ENCODE assay signal across 8 mouse cellular contexts in genomic region chr3:97940511-97941204, GRCm38 (mm10). TPM values are rescaled to one million over a fixed set of nuclear protein-coding genes. Genes with fewer than 3 reads are reported as not detected.
DNase-seq lines count a peak whose midpoint lies in the region; ATAC-seq lines count a peak whose summit lies in the region.
"Had no signal": no experiment of that assay in that cellular context is flagged by ENCODE, and none has a peak within 500 bp of the region (broad histone marks: within the 10 kb centered on the region; RNA-seq: fewer than 3 reads in every experiment).

No protein-coding gene starts in this region.

- H3K9me3 ChIP-seq in embryonic facial prominence, embryonic 14.5 days (ENCODE audit: control insufficient read depth, low read length), result no peaks in the 10 kb centered on the region
- no peaks in the 10 kb centered on the region for H3K9me3 ChIP-seq in hindbrain, embryonic 10.5 days
- H3K9me3 ChIP-seq in neural tube, embryonic 12.5 days, result no peaks in the 10 kb centered on the region

- H3K9ac ChIP-seq in embryonic facial prominence, embryonic 14.5 days (ENCODE audit: low read depth, low read length), result peak overlapping the region; percentile 37; the same call in 1 of the 2 replicates
- 0 out of 2 replicates have a peak overlapping the region, but pooled peaks have one; percentile 29 for H3K9ac ChIP-seq in neural tube, embryonic 12.5 days

- H3K4me2 ChIP-seq in embryonic facial prominence, embryonic 14.5 days (ENCODE audit: low read depth, low read length), result no peak overlapping the region
- H3K4me2 ChIP-seq in neural tube, embryonic 12.5 days (replicated peaks), result 0 out of 2 replicates have a peak overlapping the region, but pooled peaks have one; percentile 22

- intact Hi-C loops in left cerebral cortex, postnatal 4 days (cut with DNase I), result loop anchor here (5.0 kb wide), 1 partner anchor 77 kb away; no protein-coding TSS in a partner anchor

- H3K4me1 ChIP-seq in embryonic facial prominence, embryonic 14.5 days (ENCODE audit: control insufficient read depth, insufficient read depth, low read length), result peaks cover 64% of the 10 kb centered on the region
- peaks cover 80% of the 10 kb centered on the region for H3K4me1 ChIP-seq in hindbrain, embryonic 10.5 days (replicated peaks)
- peaks cover 47% of the 10 kb centered on the region for H3K4me1 ChIP-seq in neural tube, embryonic 12.5 days

- 21% methylated on average over 9 of the region's 9 CpGs for WGBS in embryonic facial prominence, embryonic 14.5 days
- 13% methylated on average over 9 of the region's 9 CpGs for WGBS in hindbrain, embryonic 10.5 days
- 10% methylated on average over 9 of the region's 9 CpGs for WGBS in neural tube, embryonic 12.5 days

- no peak overlapping the region for H3K4me3 ChIP-seq in embryonic facial prominence, embryonic 14.5 days (ENCODE audit: low read depth, low read length)
- H3K4me3 ChIP-seq in hindbrain, embryonic 10.5 days, result peak overlapping the region; percentile 18; the same call in 1 of the 2 replicates
- H3K4me3 ChIP-seq in neural tube, embryonic 12.5 days, result no peak overlapping the region

- H3K36me3 ChIP-seq in embryonic facial prominence, embryonic 14.5 days (ENCODE audit: control insufficient read depth, insufficient read depth, low read length), result no peaks in the 10 kb centered on the region
- H3K36me3 ChIP-seq in hindbrain, embryonic 10.5 days, result no peaks in the 10 kb centered on the region
- no peaks in the 10 kb centered on the region for H3K36me3 ChIP-seq in neural tube, embryonic 12.5 days

- ATAC-seq in embryonic facial prominence, embryonic 14.5 days (ENCODE audit: low read depth), result no peak
- ATAC-seq in neural tube, embryonic 12.5 days (ENCODE audit: low FRiP score, low read depth), result no peak

- no peaks in the 10 kb centered on the region for H3K27me3 ChIP-seq in embryonic facial prominence, embryonic 14.5 days (replicated peaks; ENCODE audit: control insufficient read depth, insufficient read depth, low read length)
- peaks cover 7% of the 10 kb centered on the region; the same call in 1 of the 2 replicates for H3K27me3 ChIP-seq in hindbrain, embryonic 10.5 days (ENCODE audit: insufficient read depth, poor library complexity, severe bottlenecking)
- H3K27me3 ChIP-seq in neural tube, embryonic 12.5 days (replicated peaks), result no peaks in the 10 kb centered on the region

- H3K27ac ChIP-seq in embryonic facial prominence, embryonic 14.5 days (replicated peaks; ENCODE audit: low read depth, low read length), result peak overlapping the region; percentile 81
- H3K27ac ChIP-seq in hindbrain, embryonic 10.5 days, result peak overlapping the region; percentile 90
- H3K27ac ChIP-seq in neural tube, embryonic 12.5 days, result 0 out of 2 replicates have a peak overlapping the region, but pooled peaks have one; percentile 62

- peak; percentile 56 for DNase-seq in left cerebral cortex, postnatal 4 days
- no peak for DNase-seq in left cerebral cortex, adult 9 months (ENCODE audit: low spot score in 2 of 2)
- DNase-seq in embryonic facial prominence, embryonic 14.5 days (ENCODE audit: low spot score), result peak; percentile 42
- peak; percentile 41 for DNase-seq in hindbrain, embryonic 10.5 days (ENCODE audit: low spot score)
- no peak for DNase-seq in frontal cortex, postnatal 25 days (ENCODE audit: low spot score in 2 of 2)
- no peak for DNase-seq in thymus, postnatal 4 days
- DNase-seq: thymus, adult 2 months had no signal

RNA-seq across cellular contexts. Expression of gene Sec22b, which starts 39.7 kb away (rescaled TPM):
- total RNA-seq in left cerebral cortex, postnatal 4 days (2021), result 10 to 100 TPM; 62.9 to 63.7 TPM
- polyA plus RNA-seq in embryonic facial prominence, embryonic 14.5 days (2014; fragmentation: Nextera tagmentation; extraction: Ambion mirVana), result 187 and 194 TPM in 2 replicates
- polyA plus RNA-seq in hindbrain, embryonic 10.5 days (2016; fragmentation: Nextera tagmentation; extraction: Ambion mirVana), result 109 and 121 TPM in 2 replicates
- polyA plus RNA-seq in neural tube, embryonic 12.5 days (2016; fragmentation: Nextera tagmentation; extraction: Ambion mirVana), result 106 and 109 TPM in 2 replicates

RNA-seq across cellular contexts. Expression of gene Pde4dip, which starts 52.2 kb away (rescaled TPM):
- 100 to 1,000 TPM; 202 to 223 TPM for total RNA-seq in left cerebral cortex, postnatal 4 days (2021)
- polyA plus RNA-seq in embryonic facial prominence, embryonic 14.5 days (2014; fragmentation: Nextera tagmentation; extraction: Ambion mirVana), result 48.5 and 64.6 TPM in 2 replicates
- polyA plus RNA-seq in hindbrain, embryonic 10.5 days (2016; fragmentation: Nextera tagmentation; extraction: Ambion mirVana), result 22.4 and 29.4 TPM in 2 replicates
- 51.1 and 60.1 TPM in 2 replicates for polyA plus RNA-seq in neural tube, embryonic 12.5 days (2016; fragmentation: Nextera tagmentation; extraction: Ambion mirVana)

Comparison
In these comparisons a context has a peak if more than half of its experiments do, and no peak if none do; other contexts are left out.
1. DNase-seq: peak in left cerebral cortex, postnatal 4 days (single experiment), embryonic facial prominence, embryonic 14.5 days (single experiment) and hindbrain, embryonic 10.5 days (single experiment); none in left cerebral cortex, adult 9 months (0 of 2), frontal cortex, postnatal 25 days (0 of 2) and thymus, postnatal 4 days (single experiment).
2. Peak in every context shown above with its lines, with median percentiles within 50 percentile points of each other: H3K27ac ChIP-seq.